Mouse (Mus musculus) heart, adult 18-20 months (tissue): Measurements from ENCODE around the gene 4930522L14Rik. TPM values are rescaled to one million over a fixed set of nuclear protein-coding genes. Genes with fewer than 3 reads are reported as not detected.
A peak's percentile ranks its signal among the peaks of the same experiment; 100 is the strongest.
"Not testable (repeated sequence)": the region's sequence is repeated elsewhere in the genome, so short reads cannot be mapped to it uniquely, and the experiment has no call there.

Experiments
- DNase-seq, 2 experiments: peaks; one replicate each; pipeline ENCODE4 v3.0.0; 2021 to 2022; ENCODE audit warnings: mixed read lengths in 1 of 2
- long read RNA-seq, 2 experiments: library from polyadenylated mRNA; stranded (forward); transcript quantifications; one replicate each; pipeline ENCODE4 v2.0.0; 2021
- total RNA-seq, 2 experiments: library from RNA; stranded (reverse); gene quantifications; 2 replicates each; pipeline ENCODE4 v1.2.3; 2021

Gene 4930522L14Rik
- 1 to 10 TPM; 1.6 to 2.1 TPM for total RNA-seq
- long read RNA-seq, experiment 1, result 0 reads
- long read RNA-seq, experiment 2, result 0 reads

DNA sequence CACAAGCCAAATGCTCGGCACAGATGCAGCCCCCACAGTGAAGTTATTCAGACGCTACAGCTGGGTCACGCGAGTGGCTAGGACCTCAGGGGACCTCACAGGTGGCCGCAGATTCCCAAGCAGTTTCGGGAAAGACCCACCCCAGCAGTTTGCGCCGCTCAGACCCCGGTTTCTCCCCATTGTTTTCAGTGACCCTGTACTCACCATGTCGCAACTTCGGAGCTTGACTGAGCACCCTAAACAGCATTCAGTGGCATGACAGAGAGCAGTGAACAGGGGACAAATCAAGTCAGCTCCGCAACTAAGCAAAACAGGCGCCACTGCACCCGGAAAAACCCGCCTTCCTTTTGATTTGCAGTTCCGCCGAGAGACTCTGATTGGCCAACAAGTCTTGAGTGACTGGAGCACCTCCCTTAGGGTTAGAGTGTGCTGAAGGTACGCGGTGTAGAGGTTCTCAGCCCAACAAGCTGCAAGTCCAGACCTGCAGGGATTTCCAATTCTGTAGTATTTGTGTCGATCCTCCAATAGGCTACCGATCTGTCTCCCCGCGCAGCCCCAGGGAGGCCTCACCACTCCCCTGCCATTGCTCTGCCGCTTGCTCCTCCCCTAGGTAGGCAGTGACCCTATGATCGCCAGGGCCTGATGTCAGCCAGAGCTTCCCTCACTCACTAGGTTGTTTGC is at the start of gene 4930522L14Rik:
Gene 4930522L14Rik, minus strand, starts transcription at position 496 of the 681 bp plus-strand sequence.
- DNase-seq, result peak; percentile 77 to 79

DNA sequence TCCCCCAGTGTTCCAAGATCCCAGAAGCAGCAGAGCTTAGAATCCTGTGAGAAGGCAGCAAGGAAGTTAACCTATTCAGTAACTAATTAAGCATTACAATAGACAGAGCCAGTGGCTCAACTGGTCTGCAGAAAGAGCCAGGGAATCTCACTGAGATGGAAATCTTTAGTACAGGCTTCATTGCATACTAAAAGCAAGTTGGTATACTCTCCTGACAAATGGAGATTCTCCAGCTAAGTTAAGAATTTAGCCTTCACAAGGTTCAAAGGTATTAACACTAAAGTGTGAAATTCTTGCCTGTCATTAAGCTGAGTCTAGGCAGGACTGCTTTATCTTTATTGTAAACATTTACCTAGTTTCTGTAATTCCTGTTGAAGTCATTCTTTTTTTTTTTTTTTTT is 49.8 kb upstream of the 4930522L14Rik start:
- DNase-seq, result not testable (repeated sequence)

DNA sequence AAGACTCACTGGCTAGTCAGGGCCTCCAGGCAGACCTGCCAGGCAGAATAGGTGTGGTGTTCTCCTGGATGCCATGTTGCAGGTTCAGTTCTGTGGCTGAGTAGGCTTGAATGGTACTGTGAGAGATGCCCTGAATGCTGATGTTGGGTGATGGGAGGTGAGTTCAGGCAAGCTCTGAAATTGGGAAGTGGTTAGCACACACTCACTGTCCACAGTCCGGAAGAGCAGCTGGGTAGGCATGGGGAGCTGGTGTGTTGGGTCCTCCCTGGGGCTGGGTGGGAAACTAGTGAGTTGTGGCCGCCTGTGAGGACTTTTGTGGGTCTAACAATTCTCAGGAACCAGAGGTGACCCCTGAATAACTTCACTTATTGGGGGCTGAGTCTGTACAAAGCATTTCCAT is 48.3 kb upstream of the 4930522L14Rik start:
- not testable (repeated sequence) for DNase-seq

DNA sequence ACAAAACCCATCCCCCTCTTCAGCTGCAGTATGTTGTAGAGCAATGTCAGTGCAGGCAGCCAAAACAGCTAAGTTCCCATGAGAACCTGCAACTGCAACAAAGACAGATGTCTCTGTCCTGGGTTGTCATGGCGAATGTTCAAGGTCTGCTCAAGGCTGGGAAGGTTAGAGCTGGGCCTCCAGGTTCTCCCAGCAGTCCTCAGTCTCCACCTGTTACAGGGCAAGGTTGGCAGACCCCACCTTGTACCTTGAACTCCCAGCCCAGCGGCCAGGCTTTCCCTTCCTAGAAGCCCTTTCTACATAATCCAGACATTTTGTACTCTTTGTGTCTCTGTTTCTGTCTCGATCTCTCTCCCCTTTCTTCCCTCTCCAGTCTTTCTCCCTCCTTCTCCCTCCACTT is 45.3 kb upstream of the 4930522L14Rik start:
- DNase-seq, result not testable (repeated sequence)

DNA sequence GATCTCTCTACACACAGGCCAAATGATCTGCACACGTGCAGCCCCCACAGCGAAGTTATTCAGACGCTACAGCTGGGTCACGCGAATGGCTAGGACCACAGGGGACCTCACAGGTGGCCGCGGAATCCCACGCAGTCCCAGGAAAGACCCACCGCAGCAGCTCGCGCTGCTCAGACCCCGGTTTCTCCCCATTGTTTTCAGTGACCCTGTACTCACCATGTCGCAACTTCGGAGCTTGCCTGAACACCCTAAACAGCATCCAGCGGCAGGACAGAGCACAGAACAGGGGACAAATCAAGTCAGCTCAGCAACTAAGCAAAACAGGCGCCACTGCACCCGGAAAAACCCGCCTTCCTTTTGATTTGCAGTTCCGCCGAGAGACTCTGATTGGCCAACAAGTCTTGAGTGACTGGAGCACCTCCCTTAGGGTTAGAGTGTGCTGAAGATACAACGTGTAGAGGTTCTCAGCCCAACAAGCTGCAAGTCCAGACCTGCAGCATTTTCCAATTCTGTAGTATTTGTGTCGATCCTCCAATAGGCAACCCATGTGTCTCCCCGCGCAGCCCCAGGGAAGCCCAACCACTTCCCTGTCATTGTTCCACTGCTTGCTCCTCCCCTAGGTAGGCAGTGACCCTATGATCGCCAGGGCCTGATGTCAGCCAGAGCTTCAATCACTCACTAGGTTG is 44.4 kb upstream of the 4930522L14Rik start:
- peak; percentile 58 to 72 for DNase-seq

DNA sequence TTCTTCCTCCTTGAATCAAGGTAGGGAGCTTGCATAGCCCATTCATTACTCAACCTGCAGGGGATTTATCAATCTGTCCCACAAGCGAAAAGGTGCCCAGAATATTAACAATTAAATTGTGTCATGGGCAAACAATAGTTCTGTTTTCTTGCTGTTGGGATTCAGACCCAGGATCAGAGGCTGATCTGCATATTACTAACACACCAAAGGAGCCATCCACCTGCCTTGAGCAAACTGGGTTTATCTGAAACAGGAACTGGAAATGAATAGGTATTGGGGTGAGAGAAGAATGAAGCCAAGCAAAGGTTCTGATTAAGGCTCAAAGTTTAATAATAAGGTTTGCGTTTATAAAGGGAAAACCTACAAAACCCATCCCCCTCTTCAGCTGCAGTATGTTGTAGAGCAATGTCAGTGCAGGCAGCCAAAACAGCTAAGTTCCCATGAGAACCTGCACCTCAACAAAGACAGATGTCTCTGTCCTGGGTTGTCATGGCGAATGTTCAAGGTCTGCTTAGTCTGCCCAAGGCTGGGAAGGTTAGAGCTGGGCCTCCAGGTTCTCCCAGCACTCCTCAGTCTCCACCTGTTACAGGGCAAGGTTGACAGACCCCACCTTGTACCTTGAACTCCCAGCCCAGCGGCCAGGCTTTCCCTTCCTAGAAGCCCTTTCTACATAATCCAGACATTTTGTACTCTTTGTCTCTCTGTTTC is 541 bp upstream of the 4930522L14Rik start:
- not testable (repeated sequence) for DNase-seq

DNA sequence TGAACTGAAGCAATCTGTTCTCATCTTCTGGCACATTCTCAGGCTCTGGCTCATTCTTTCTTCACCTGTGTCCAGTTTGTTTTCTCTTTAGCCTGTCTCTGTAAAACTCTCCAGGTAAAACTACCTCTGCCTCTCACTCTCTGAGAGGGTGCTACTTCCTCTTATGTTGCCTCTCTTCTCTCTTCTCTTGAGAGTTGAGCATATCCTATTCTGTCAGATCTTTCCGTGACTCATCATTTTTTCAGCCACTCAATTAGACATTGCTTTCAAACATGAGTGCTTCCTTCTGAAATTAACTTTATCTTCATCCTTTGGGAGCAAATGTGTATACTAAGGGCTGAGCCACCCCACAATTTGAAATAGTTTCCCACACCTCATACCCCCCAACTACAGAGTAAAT is 6.6 kb downstream of the 4930522L14Rik start:
- not testable (repeated sequence) for DNase-seq

DNA sequence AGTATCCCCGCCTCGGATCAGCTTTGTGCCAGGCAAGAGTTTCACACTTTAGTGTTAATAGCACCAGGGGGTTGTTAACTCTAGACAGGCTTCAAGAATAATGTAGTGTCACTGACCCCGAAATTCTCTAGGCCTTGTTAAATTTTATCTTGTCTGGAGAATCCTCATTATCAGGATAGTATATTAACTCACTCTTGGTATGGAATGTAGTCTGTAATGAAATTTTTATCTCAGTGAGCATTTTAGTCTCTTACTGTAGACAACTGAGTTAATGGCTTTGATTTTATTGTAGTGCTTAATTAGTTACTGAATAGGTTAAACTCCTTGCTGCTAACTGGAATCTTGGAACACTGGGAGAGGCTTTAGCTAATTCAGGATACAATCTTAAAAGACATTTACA is 34.3 kb downstream of the 4930522L14Rik start:
- not testable (repeated sequence) for DNase-seq

DNA sequence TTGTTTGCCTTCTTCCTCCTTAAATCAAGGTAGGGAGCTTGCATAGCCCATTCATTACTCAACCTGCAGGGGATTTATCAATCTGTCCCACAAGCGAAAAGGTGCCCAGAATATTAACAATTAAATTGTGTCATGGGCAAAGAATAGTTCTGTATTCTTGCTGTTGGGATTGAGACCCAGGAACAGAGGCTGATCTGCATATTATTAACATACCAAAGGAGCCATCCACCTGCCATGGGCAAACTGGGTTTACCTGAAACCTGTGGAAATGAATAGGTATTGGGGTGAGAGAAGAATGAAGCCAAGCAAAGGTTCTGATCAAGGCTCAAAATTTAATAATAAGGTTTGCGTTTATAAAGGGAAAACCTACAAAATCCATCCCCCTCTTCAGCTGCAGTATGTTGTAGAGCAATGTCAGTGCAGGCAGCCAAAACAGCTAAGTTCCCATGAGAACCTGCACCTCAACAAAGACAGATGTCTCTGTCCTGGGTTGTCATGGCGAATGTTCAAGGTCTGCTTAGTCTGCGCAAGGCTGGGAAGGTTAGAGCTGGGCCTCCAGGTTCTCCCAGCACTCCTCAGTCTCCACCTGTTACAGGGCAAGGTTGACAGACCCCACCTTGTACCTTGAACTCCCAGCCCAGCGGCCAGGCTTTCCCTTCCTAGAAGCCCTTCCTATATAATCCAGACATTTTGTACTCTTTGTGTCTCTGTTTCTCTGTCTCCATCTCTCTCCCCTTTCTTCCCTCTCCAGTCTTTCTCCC is 60.3 kb downstream of the 4930522L14Rik start:
- not testable (repeated sequence) for DNase-seq

DNA sequence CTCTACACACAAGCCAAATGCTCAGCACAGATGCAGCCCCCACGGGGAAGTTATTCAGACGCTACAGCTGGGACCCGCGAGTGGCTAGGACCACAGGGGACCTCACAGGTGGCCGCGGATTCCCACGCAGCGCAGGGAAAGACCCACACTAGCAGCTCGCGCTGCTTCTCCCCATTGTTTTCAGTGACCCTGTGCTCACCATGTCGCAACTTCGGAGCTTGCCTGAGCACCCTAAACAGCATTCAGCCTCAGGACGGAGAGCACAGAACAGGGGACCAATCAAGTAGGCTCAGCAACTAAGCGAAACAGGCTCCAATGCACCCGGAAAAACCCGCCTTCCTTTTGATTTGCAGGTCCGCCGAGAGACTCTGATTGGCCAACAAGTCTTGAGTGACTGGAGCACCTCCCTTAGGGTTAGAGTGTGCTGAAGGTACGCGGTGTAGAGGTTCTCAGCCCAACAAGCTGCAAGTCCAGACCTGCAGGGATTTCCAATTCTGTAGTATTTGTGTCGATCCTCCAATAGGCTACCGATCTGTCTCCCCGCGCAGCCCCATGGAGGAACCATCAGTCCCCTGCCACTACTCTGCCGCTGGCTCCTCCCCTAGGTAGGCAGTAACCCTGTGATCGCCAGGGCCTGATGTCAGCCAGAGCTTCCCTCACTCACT is 61.0 kb downstream of the 4930522L14Rik start, which contains the start of gene 5430403G16Rik:
Gene 5430403G16Rik, minus strand, starts transcription at position 505 of the 665 bp plus-strand sequence.
- DNase-seq, result peak; percentile 71 to 85

Other genes with a start within 250 kb of the 4930522L14Rik start
- gene Crlf2, start 192.9 kb downstream of the 4930522L14Rik start, total RNA-seq, result 1 to 10 TPM; 6.4 to 8.5 TPM
- under 1 TPM; 0.25 to 0.36 TPM for gene 5430403G16Rik, start 60.8 kb downstream of the 4930522L14Rik start, total RNA-seq
- 1 to 10 TPM; 3.3 to 3.5 TPM for gene Gm15446, start 171.5 kb upstream of the 4930522L14Rik start, total RNA-seq
- gene Zfp932, start 244.6 kb upstream of the 4930522L14Rik start, total RNA-seq, result 1 to 10 TPM; 6.8 to 8.0 TPM